Mouse (Mus musculus): ENCODE data around the gene Micall2. TPM values are rescaled to one million over a fixed set of nuclear protein-coding genes. Genes with fewer than 3 reads are reported as not detected.

Micall2 gene
- polyA plus RNA-seq, 1 experiment from 2014 or later: 12.8 TPM

DNA sequence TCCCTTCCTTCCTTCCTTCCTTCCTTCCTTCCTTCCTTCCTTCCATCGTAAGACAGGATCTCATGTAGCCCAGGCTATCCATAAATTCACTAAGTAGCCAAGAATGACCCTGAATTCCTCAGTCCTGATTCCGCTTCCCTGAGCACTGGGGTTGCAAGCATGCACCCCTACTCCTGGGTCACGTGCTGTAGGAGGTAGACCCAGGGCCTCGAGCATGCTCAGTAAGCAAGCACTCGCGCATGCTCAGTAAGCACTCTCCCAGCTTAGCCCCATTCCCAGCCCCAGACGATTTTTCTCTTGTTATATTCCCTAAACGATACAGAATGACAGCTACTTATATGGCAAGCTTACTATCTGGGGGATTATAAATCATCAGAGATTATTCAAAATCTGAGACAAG lies 74.4 kb downstream of the Micall2 start:
- H3K27ac ChIP-seq (ENCODE audit: low read depth, low read length): no peak overlapping the region
- no peak overlapping the region for H3K4me3 ChIP-seq (ENCODE audit: low read depth, low read length)
- H3K9ac ChIP-seq (ENCODE audit: low read depth, low read length): no peak overlapping the region
- no peaks in the 10 kb centered on the region for H3K9me3 ChIP-seq (ENCODE audit: control insufficient read depth)
- WGBS: 52% methylated on average over 7 of the region's 8 CpGs
- ATAC-seq: no peak
- no peak overlapping the region for H3K4me2 ChIP-seq (replicated peaks; ENCODE audit: low read depth)
- peaks cover 26% of the 10 kb centered on the region; the same call in 1 of the 2 replicates for H3K27me3 ChIP-seq (replicated peaks; ENCODE audit: control insufficient read depth, insufficient read depth, low read length)
- no peaks in the 10 kb centered on the region for H3K36me3 ChIP-seq (ENCODE audit: control insufficient read depth, insufficient read depth)
- no peak for TF ChIP-seq CTCF (IDR thresholded peaks at IDR 0.05; ENCODE audit: low read depth)
- no peaks in the 10 kb centered on the region for H3K4me1 ChIP-seq (replicated peaks; ENCODE audit: control insufficient read depth, insufficient read depth, low read length)

DNA sequence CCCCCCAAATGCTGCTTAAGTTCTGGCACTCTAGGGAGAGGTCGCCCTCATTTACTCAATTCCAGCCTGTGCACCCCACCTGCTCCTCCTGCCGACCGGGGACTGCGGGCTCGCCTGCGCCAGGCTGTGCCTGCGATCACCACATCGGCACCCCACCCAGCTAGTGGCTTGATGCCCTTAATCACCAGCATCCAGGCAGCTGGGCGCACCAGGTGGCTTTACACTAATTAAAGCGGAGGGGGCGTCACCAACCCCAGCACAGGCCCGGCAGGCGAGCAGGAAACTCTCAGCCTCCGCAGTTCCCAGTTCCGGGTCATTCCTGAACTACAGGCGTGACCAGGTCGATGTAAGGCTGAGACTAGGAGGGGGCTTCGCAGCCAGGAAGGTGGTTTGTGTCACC lies 76.8 kb downstream of the Micall2 start:
- TF ChIP-seq CTCF (IDR thresholded peaks at IDR 0.05; ENCODE audit: low read depth): no peak
- no peaks in the 10 kb centered on the region for H3K36me3 ChIP-seq (ENCODE audit: control insufficient read depth, insufficient read depth)
- no peaks in the 10 kb centered on the region for H3K4me1 ChIP-seq (replicated peaks; ENCODE audit: control insufficient read depth, insufficient read depth, low read length)
- H3K27me3 ChIP-seq (replicated peaks; ENCODE audit: control insufficient read depth, insufficient read depth, low read length): peaks cover 24% of the 10 kb centered on the region; the same call in 1 of the 2 replicates
- no peak overlapping the region for H3K27ac ChIP-seq (ENCODE audit: low read depth, low read length)
- no peak overlapping the region for H3K9ac ChIP-seq (ENCODE audit: low read depth, low read length)
- no peaks in the 10 kb centered on the region for H3K9me3 ChIP-seq (ENCODE audit: control insufficient read depth)
- H3K4me2 ChIP-seq (replicated peaks; ENCODE audit: low read depth): peak overlapping the region; percentile 39; the same call in 1 of the 2 replicates
- ATAC-seq: peak; percentile 35; the same call in 1 of the 2 replicates
- no peak overlapping the region for H3K4me3 ChIP-seq (ENCODE audit: low read depth, low read length)
- 6% methylated on average over 18 of the region's 18 CpGs for WGBS

DNA sequence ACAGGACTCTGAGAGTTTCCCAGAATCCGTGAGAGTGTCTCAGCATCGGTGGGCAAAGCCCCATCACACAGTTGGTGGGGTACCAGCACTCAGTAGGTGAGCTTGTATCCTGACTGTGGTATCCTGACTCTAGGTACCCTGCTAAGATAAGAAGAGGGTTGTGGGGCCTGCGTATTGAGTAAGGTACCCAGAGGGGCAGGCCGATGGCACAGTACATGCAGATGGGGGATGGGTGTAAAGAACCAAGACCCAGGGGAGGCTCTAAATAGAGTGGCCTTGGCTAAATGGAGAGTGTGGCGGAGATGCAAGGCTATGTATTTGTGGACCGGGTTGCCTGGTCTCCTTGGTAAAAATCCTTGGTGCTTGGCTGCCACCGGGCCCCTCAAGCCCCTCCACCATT lies 77.3 kb downstream of the Micall2 start:
- Histone ChIP-seq H3K9ac (ENCODE audit: low read depth, low read length) (no peak overlapping the region), H3K4me3 (ENCODE audit: low read depth, low read length) (no peak overlapping the region), H3K9me3 (ENCODE audit: control insufficient read depth) (no peaks in the 10 kb centered on the region), H3K27me3 (replicated peaks; ENCODE audit: control insufficient read depth, insufficient read depth, low read length) (peaks cover 24% of the 10 kb centered on the region; the same call in 1 of the 2 replicates), H3K4me2 (replicated peaks; ENCODE audit: low read depth) (no peak overlapping the region), H3K27ac (ENCODE audit: low read depth, low read length) (no peak overlapping the region), H3K36me3 (ENCODE audit: control insufficient read depth, insufficient read depth) (no peaks in the 10 kb centered on the region), H3K4me1 (replicated peaks; ENCODE audit: control insufficient read depth, insufficient read depth, low read length) (no peaks in the 10 kb centered on the region)
- no peak for TF ChIP-seq CTCF (IDR thresholded peaks at IDR 0.05; ENCODE audit: low read depth)
- 49% methylated on average over 7 of the region's 7 CpGs for WGBS
- ATAC-seq: no peak

DNA sequence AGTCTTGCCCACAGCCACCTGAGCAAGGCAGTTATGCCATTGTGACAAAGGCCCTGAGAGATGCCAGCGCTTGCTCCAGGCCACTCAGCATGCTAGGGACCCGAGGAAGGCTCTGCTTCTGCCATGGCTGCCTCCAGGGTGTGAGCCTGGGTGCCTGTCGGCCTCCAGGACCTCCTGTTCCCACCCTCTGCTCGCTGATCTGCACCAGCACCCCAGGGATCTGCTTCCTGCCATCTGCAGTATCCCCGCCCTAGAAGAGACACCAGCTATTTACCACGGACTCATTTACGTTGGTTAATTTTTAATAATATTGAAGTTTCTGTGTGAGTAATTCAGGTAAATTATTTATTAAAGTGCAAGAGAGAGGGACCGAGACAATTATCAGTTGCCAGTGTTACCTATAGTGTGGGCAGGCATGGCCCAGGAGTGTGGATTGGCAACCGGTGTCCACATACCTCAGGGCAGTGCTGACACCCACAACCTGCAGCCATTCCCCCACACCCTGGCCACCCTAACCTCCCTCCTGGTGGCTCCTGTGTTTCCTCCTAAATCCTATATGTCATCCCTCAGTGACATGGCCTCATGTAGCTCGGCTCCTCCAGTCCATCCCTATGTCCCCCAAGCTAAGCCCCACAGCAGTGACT lies 78.1 kb downstream of the Micall2 start:
- WGBS: 23% methylated on average over 10 of the region's 10 CpGs
- no peaks in the 10 kb centered on the region for H3K4me1 ChIP-seq (replicated peaks; ENCODE audit: control insufficient read depth, insufficient read depth, low read length)
- H3K4me2 ChIP-seq (replicated peaks; ENCODE audit: low read depth): 0 out of 2 replicates have a peak overlapping the region, but pooled peaks have one; percentile 21
- no peak for TF ChIP-seq CTCF (IDR thresholded peaks at IDR 0.05; ENCODE audit: low read depth)
- H3K4me3 ChIP-seq (ENCODE audit: low read depth, low read length): no peak overlapping the region
- no peak for ATAC-seq
- H3K9ac ChIP-seq (ENCODE audit: low read depth, low read length): no peak overlapping the region
- H3K9me3 ChIP-seq (ENCODE audit: control insufficient read depth): no peaks in the 10 kb centered on the region
- peaks cover 24% of the 10 kb centered on the region; the same call in 1 of the 2 replicates for H3K27me3 ChIP-seq (replicated peaks; ENCODE audit: control insufficient read depth, insufficient read depth, low read length)
- H3K27ac ChIP-seq (ENCODE audit: low read depth, low read length): no peak overlapping the region
- H3K36me3 ChIP-seq (ENCODE audit: control insufficient read depth, insufficient read depth): no peaks in the 10 kb centered on the region

Small RNAs within 50 kb of the gene (microRNA-seq; reads per million reads assigned to microRNA genes)
- gene Mir7037: not detected

Other genes starting within 250 kb of the Micall2 start
- not detected in 2 replicates for gene Uncx, start 192.8 kb downstream of the Micall2 start, polyA plus RNA-seq (2015; fragmentation: Nextera tagmentation; extraction: Ambion mirVana)
- 9.9 and 12.7 TPM in 2 replicates for gene Ints1, start 39.3 kb upstream of the Micall2 start, polyA plus RNA-seq (2015; fragmentation: Nextera tagmentation; extraction: Ambion mirVana)
- 23.1 and 25.5 TPM in 2 replicates for gene Mafk, start 55.2 kb upstream of the Micall2 start, polyA plus RNA-seq (2015; fragmentation: Nextera tagmentation; extraction: Ambion mirVana)
- gene Tmem184a, start 83.6 kb upstream of the Micall2 start, polyA plus RNA-seq (2015; fragmentation: Nextera tagmentation; extraction: Ambion mirVana): 197 and 218 TPM in 2 replicates
- not detected in 2 replicates for gene Gm26938, start 90.1 kb upstream of the Micall2 start, polyA plus RNA-seq (2015; fragmentation: Nextera tagmentation; extraction: Ambion mirVana)
- gene Psmg3, start 90.5 kb upstream of the Micall2 start, polyA plus RNA-seq (2015; fragmentation: Nextera tagmentation; extraction: Ambion mirVana): 33.9 and 34.4 TPM in 2 replicates
- 0.08 and 0.12 TPM in 2 replicates for gene Elfn1, start 171.6 kb upstream of the Micall2 start, polyA plus RNA-seq (2015; fragmentation: Nextera tagmentation; extraction: Ambion mirVana)